Mouse (Mus musculus) cortical plate, adult 2 months (tissue): ENCODE measurements around the gene Emilin3.

ENCODE experiments used
- CTCF ChIP-seq: fragments of 200-500 bp; IDR thresholded peaks from 2 replicates; pipeline ENCODE4 v1.5.1; 2011; ENCODE audit warnings: mild to moderate bottlenecking, control low read depth, low read length; ENCODE audit not compliant: insufficient read depth; ENCODE audit errors: extremely low read depth
- POLR2A ChIP-seq: fragments of 200-500 bp; IDR thresholded peaks from 2 replicates; pipeline ENCODE4 v1.6.1; 2011; ENCODE audit warnings: mild to moderate bottlenecking, low read length, control low read depth; ENCODE audit not compliant: insufficient read depth; ENCODE audit errors: extremely low read depth

GRCm38 (mm10) chr2:160932981-160933380 is 20.9 kb upstream of the Emilin3 start:
- TF ChIP-seq CTCF (no peak), POLR2A (no peak)
